Mouse (Mus musculus): ENCODE measurements at regions not wholly inside any gene's neighbourhood (a gene's known extent, or its start where the extent isn't known, plus 50 kb on each side); places are given as distances from the start of the nearest gene placed in this dataset.
A peak's percentile ranks its signal among the peaks of the same experiment; 100 is the strongest.

DNA sequence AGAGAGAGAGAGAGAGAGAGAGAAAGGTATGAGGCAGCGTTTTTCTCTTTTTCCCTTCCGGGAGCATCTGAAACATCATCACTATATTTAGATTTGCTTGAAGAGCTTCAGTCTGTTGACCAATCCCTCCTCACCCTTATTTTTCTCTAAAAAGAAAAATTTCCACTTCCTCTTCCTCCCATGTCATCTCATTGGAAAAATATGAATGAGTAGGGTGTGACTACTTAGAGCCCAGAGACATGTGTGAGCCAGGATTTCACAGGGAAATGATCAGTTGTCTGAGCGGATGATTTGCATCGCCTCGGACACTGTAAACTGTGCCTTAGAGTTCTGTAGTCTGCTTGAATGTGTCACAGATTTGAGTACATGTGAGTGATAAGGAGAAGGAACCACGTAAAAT, 111.3 kb upstream of the Ptger4 start:
- Histone ChIP-seq H3K4me3 (ENCODE audit: low read length) (no peak overlapping the region), H3K27me3 (ENCODE audit: control insufficient read depth, insufficient read depth, low read length) (no peaks in the 10 kb centered on the region), H3K4me1 (ENCODE audit: control insufficient read depth, insufficient read depth, low read length) (no peaks in the 10 kb centered on the region), H3K36me3 (ENCODE audit: control insufficient read depth, insufficient read depth, low read length) (no peaks in the 10 kb centered on the region), H3K9me3 (ENCODE audit: control insufficient read depth, low read length) (no peaks in the 10 kb centered on the region), H3K27ac (ENCODE audit: low read depth, low read length) (no peak overlapping the region), H3K4me2 (replicated peaks; ENCODE audit: low read depth, low read length) (no peak overlapping the region), H3K9ac (ENCODE audit: low read depth, low read length) (no peak overlapping the region)
- ATAC-seq (ENCODE audit: low FRiP score, low TSS enrichment), result no peak
- 97% methylated on average over 5 of the region's 6 CpGs for WGBS

- Histone ChIP-seq H3K27ac (ENCODE audit: low read depth, low read length) (no peak overlapping the region), H3K27me3 (ENCODE audit: control insufficient read depth, insufficient read depth, low read length) (no peaks in the 10 kb centered on the region), H3K4me1 (ENCODE audit: control insufficient read depth, insufficient read depth, low read length) (no peaks in the 10 kb centered on the region), H3K9me3 (ENCODE audit: control insufficient read depth, low read length) (no peaks in the 10 kb centered on the region), H3K4me2 (replicated peaks; ENCODE audit: low read depth, low read length) (no peak overlapping the region), H3K9ac (ENCODE audit: low read depth, low read length) (no peak overlapping the region), H3K36me3 (ENCODE audit: control insufficient read depth, insufficient read depth, low read length) (no peaks in the 10 kb centered on the region), H3K4me3 (ENCODE audit: low read length) (no peak overlapping the region)
- ATAC-seq (ENCODE audit: low FRiP score, low TSS enrichment), result no peak
- 87% methylated on average over 7 of the region's 7 CpGs for WGBS
Observed at GRCm38 (mm10) chr15:5354328-5354727, 110.3 kb upstream of the Ptger4 start.

DNA sequence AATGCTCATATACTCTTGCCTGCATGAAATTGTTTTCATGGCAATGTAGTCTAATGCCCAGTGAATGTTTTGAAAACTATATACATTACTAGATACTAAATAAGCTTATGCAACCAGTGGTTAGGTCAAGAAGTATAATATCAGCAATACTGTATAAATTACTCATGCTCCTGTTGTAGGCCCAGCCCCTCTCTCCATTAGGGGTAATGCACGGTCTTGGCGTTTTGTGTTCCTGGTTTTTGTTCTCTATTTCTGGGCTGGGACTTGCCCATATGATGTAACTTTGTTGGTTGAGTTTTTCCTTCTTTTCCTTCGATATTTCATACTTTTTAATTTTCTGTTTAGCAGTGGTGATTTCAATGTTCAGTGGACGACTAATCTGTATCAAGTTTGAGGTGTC, 104.9 kb upstream of the Ptger4 start:
- Histone ChIP-seq H3K9ac (ENCODE audit: low read depth, low read length) (no peak overlapping the region), H3K36me3 (ENCODE audit: control insufficient read depth, insufficient read depth, low read length) (no peaks in the 10 kb centered on the region)

GRCm38 (mm10) chr15:5347674-5348073, 103.7 kb upstream of the Ptger4 start:
- no peak overlapping the region for H3K4me2 ChIP-seq (replicated peaks; ENCODE audit: low read depth, low read length)

More for the DNA sequence above, 104.9 kb upstream of the Ptger4 start:
- Histone ChIP-seq H3K27ac (ENCODE audit: low read depth, low read length) (no peak overlapping the region), H3K4me2 (replicated peaks; ENCODE audit: low read depth, low read length) (no peak overlapping the region), H3K4me1 (ENCODE audit: control insufficient read depth, insufficient read depth, low read length) (no peaks in the 10 kb centered on the region), H3K27me3 (ENCODE audit: control insufficient read depth, insufficient read depth, low read length) (no peaks in the 10 kb centered on the region), H3K9me3 (ENCODE audit: control insufficient read depth, low read length) (no peaks in the 10 kb centered on the region), H3K4me3 (ENCODE audit: low read length) (no peak overlapping the region)
- no peak for ATAC-seq (ENCODE audit: low FRiP score, low TSS enrichment)
- WGBS, result 91% methylated on average over 4 of the region's 4 CpGs

GRCm38 (mm10) chr15:5346955-5347354, 103.0 kb upstream of the Ptger4 start:
- H3K4me2 ChIP-seq (replicated peaks; ENCODE audit: low read depth, low read length), result no peak overlapping the region
- no peak overlapping the region for H3K9ac ChIP-seq (ENCODE audit: low read depth, low read length)
- H3K36me3 ChIP-seq (ENCODE audit: control insufficient read depth, insufficient read depth, low read length), result no peaks in the 10 kb centered on the region
- H3K4me3 ChIP-seq (ENCODE audit: low read length), result no peak overlapping the region
- H3K4me1 ChIP-seq (ENCODE audit: control insufficient read depth, insufficient read depth, low read length), result no peaks in the 10 kb centered on the region
- H3K27ac ChIP-seq (ENCODE audit: low read depth, low read length), result no peak overlapping the region
- no peak for ATAC-seq (ENCODE audit: low FRiP score, low TSS enrichment)
- no peaks in the 10 kb centered on the region for H3K27me3 ChIP-seq (ENCODE audit: control insufficient read depth, insufficient read depth, low read length)
- 100% methylated on average over 3 of the region's 3 CpGs for WGBS
- H3K9me3 ChIP-seq (ENCODE audit: control insufficient read depth, low read length), result no peaks in the 10 kb centered on the region

More at GRCm38 (mm10) chr15:5347674-5348073, 103.7 kb upstream of the Ptger4 start:
- H3K4me1 ChIP-seq (ENCODE audit: control insufficient read depth, insufficient read depth, low read length), result no peaks in the 10 kb centered on the region
- no peaks in the 10 kb centered on the region for H3K27me3 ChIP-seq (ENCODE audit: control insufficient read depth, insufficient read depth, low read length)
- no peak overlapping the region for H3K27ac ChIP-seq (ENCODE audit: low read depth, low read length)
- H3K36me3 ChIP-seq (ENCODE audit: control insufficient read depth, insufficient read depth, low read length), result no peaks in the 10 kb centered on the region
- no peak overlapping the region for H3K9ac ChIP-seq (ENCODE audit: low read depth, low read length)
- no peak overlapping the region for H3K4me3 ChIP-seq (ENCODE audit: low read length)
- WGBS, result 88% methylated on average over 5 of the region's 5 CpGs
- H3K9me3 ChIP-seq (ENCODE audit: control insufficient read depth, low read length), result no peaks in the 10 kb centered on the region
- ATAC-seq (ENCODE audit: low FRiP score, low TSS enrichment), result no peak

GRCm38 (mm10) chr15:5343794-5344193, 99.8 kb upstream of the Ptger4 start:
- peak; percentile 85; the same call in 1 of the 2 replicates for ATAC-seq (ENCODE audit: low FRiP score, low TSS enrichment)
- Histone ChIP-seq H3K27ac (ENCODE audit: low read depth, low read length) (no peak overlapping the region), H3K4me3 (ENCODE audit: low read length) (no peak overlapping the region), H3K4me2 (replicated peaks; ENCODE audit: low read depth, low read length) (no peak overlapping the region), H3K9me3 (ENCODE audit: control insufficient read depth, low read length) (no peaks in the 10 kb centered on the region; the same call in 1 of the 2 replicates), H3K4me1 (ENCODE audit: control insufficient read depth, insufficient read depth, low read length) (no peaks in the 10 kb centered on the region), H3K9ac (ENCODE audit: low read depth, low read length) (no peak overlapping the region), H3K36me3 (ENCODE audit: control insufficient read depth, insufficient read depth, low read length) (no peaks in the 10 kb centered on the region), H3K27me3 (ENCODE audit: control insufficient read depth, insufficient read depth, low read length) (no peaks in the 10 kb centered on the region)
- 22% methylated on average over 6 of the region's 6 CpGs for WGBS

DNA sequence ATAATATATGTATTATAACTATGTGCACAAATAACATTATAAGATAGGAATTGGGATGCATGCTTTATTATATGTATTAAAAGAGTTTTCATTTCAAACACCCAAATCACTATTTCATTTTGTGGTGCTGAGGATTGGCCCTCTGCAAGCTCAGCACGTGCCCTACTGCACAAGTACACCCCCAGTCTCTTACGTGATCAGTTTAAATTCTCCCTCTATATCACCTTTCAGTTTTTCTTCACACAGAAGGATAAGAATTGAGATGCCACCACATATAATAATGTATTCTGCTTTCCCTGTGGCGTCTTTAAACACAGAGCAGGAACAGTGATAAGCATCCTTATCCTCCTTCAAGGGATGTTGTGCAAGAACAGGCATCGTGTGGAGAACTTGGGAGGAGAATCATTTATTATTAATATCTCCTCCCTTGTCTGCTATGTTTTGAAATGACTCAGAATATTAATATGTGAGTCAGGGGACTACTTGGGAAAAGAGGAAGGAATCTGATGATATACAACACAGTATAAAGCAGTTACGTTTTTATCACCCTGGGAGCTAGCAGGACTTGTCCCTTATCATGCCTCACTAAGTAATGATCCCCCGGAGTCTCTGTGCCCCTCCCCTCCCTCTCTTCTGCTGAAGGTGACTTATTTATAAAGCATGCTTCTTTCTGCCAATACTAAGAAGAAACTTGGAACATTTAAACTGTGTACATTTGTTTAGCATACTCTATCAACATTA, 91.7 kb upstream of the Ptger4 start:
- Histone ChIP-seq H3K36me3 (ENCODE audit: control insufficient read depth, insufficient read depth, low read length) (no peaks in the 10 kb centered on the region), H3K4me3 (ENCODE audit: low read length) (no peak overlapping the region), H3K4me1 (ENCODE audit: control insufficient read depth, insufficient read depth, low read length) (no peaks in the 10 kb centered on the region), H3K9me3 (ENCODE audit: control insufficient read depth, low read length) (no peaks in the 10 kb centered on the region; the same call in 1 of the 2 replicates), H3K4me2 (replicated peaks; ENCODE audit: low read depth, low read length) (no peak overlapping the region), H3K27ac (ENCODE audit: low read depth, low read length) (no peak overlapping the region), H3K9ac (ENCODE audit: low read depth, low read length) (no peak overlapping the region), H3K27me3 (ENCODE audit: control insufficient read depth, insufficient read depth, low read length) (no peaks in the 10 kb centered on the region)
- ATAC-seq (ENCODE audit: low FRiP score, low TSS enrichment), result no peak
- WGBS, result 51% methylated on average over 6 of the region's 6 CpGs

- WGBS, result 86% methylated on average over 4 of the region's 4 CpGs
- H3K9me3 ChIP-seq (ENCODE audit: control insufficient read depth, low read length), result no peaks in the 10 kb centered on the region
Observed at GRCm38 (mm10) chr15:5326996-5327395, 83.0 kb upstream of the Ptger4 start.

DNA sequence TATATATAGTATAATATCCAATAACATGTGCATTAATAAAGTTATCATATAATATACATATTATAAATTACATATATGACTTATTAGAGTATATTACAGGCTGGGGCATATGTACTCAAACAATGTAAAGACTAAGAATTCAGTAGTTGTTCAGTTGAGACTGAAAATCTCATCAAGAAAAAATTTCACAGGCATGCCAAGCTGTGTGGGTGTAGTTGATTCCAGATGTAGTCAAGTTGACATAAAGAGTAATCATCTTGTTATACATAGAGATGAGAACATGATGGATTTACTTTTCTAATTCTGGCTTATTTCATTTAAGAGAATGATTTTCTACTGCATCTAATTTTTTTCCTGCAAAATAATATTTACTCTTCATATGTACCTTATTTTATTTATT, 77.7 kb upstream of the Ptger4 start:
- Histone ChIP-seq H3K9ac (ENCODE audit: low read depth, low read length) (no peak overlapping the region), H3K4me2 (replicated peaks; ENCODE audit: low read depth, low read length) (no peak overlapping the region), H3K4me1 (ENCODE audit: control insufficient read depth, insufficient read depth, low read length) (no peaks in the 10 kb centered on the region), H3K9me3 (ENCODE audit: control insufficient read depth, low read length) (no peaks in the 10 kb centered on the region), H3K27me3 (ENCODE audit: control insufficient read depth, insufficient read depth, low read length) (no peaks in the 10 kb centered on the region), H3K36me3 (ENCODE audit: control insufficient read depth, insufficient read depth, low read length) (no peaks in the 10 kb centered on the region), H3K27ac (ENCODE audit: low read depth, low read length) (no peak overlapping the region), H3K4me3 (ENCODE audit: low read length) (no peak overlapping the region)
- no peak for ATAC-seq (ENCODE audit: low FRiP score, low TSS enrichment)

More at GRCm38 (mm10) chr15:5326996-5327395, 83.0 kb upstream of the Ptger4 start:
- H3K27me3 ChIP-seq (ENCODE audit: control insufficient read depth, insufficient read depth, low read length), result no peaks in the 10 kb centered on the region
- no peak overlapping the region for H3K9ac ChIP-seq (ENCODE audit: low read depth, low read length)
- H3K36me3 ChIP-seq (ENCODE audit: control insufficient read depth, insufficient read depth, low read length), result no peaks in the 10 kb centered on the region
- no peak overlapping the region for H3K27ac ChIP-seq (ENCODE audit: low read depth, low read length)
- ATAC-seq (ENCODE audit: low FRiP score, low TSS enrichment), result no peak
- no peak overlapping the region for H3K4me3 ChIP-seq (ENCODE audit: low read length)
- no peaks in the 10 kb centered on the region for H3K4me1 ChIP-seq (ENCODE audit: control insufficient read depth, insufficient read depth, low read length)
- no peak overlapping the region for H3K4me2 ChIP-seq (replicated peaks; ENCODE audit: low read depth, low read length)
